Mouse (Mus musculus) lung, adult 2 months (tissue): ENCODE results near the gene Uba52. TPM values are rescaled to one million over a fixed set of nuclear protein-coding genes. Genes with fewer than 3 reads are reported as not detected.

Experiments
- DNase-seq: peaks from one replicate; pipeline ENCODE4 v3.0.0; 2022
- H3K4me1 ChIP-seq: fragments of 200-500 bp; 2 replicates; pipeline ENCODE4 v1.6.1; 2011; ENCODE audit warnings: low read length; ENCODE audit not compliant: control insufficient read depth, insufficient read depth
- H3K4me3 ChIP-seq: fragments of 200-500 bp; replicated peaks from 2 replicates; pipeline ENCODE3; 2011; ENCODE audit warnings: low read depth, mild to moderate bottlenecking, control low read depth, low read length; ENCODE audit errors: extremely low read depth
- CTCF ChIP-seq: fragments of 200-500 bp; IDR thresholded peaks from 2 replicates; pipeline ENCODE4 v1.5.1; 2011; ENCODE audit warnings: mild to moderate bottlenecking, low read length, control low read depth; ENCODE audit not compliant: insufficient read depth
- POLR2A ChIP-seq: fragments of 200-500 bp; IDR thresholded peaks from 2 replicates; pipeline ENCODE4 v1.6.1; 2011; ENCODE audit warnings: low read depth, mild to moderate bottlenecking, control low read depth, low read length, borderline replicate concordance; ENCODE audit errors: extremely low read depth
- WGBS: fragments of 180-500 bp; shearing (Covaris S2); methylation state at CpG from one replicate; pipeline ENCODE4 v1.1.7; 2018; 5-methylcytosine and 5-hydroxymethylcytosine counted together
- polyA plus RNA-seq: library from polyadenylated mRNA; depleted of rRNA; stranded (reverse); fragments of >200 nt; gene quantifications from 2 replicates; pipeline ENCODE4 v1.2.3, GENCODE M21; 2012; rRNA removed

The Uba52 gene
- polyA plus RNA-seq, result 370 and 371 TPM in 2 replicates

DNA sequence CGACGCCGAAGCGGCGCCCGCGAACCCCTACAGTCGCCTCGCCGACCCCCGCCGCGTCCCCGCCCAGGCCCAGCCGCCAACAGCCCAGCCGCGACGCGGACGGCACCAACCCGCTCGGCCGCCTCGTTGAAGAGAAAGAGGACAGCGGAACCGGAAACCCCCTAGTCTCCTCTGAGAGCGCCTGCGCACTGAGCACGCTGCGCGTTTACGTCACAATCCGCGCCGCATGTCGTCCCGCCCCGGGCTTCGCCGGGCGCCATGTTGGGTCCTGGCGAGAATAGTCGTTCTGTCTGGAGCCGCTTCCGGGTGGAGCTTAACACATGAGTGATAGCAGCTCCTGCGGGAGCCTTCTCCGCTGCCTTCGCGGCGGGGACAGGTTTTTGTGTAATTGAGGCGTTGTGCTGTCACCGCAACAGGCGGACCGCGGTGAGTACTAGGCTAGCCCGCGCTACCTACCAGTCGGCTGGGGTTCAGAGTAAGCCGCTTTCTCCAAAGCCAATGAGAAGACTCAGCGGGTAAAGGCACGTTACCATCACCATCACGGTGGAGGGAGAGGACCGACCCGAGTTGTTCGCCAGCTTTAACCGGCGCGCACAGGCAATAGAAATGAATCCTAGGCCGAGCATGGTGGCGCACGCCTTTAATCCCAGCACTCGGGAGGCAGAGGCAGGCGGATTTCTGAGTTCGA lies at the start of gene Uba52:
Uba52 (minus strand) TSS at position 574 of the 688 bp plus-strand sequence.
- peak; percentile 96 for DNase-seq
- Histone ChIP-seq H3K4me1 (peaks cover 18% of the 10 kb centered on the region), H3K4me3 (peak within 1 kb of the TSS; percentile 98)
- peak; percentile 81; the same call in 1 of the 2 replicates for TF ChIP-seq POLR2A
- TF ChIP-seq CTCF, result no peak
- under 1% methylated on average over 74 of the region's 74 CpGs for WGBS

- TF ChIP-seq CTCF (peak; percentile 61), POLR2A (no peak)
- no peak for DNase-seq
- Histone ChIP-seq H3K4me1 (peaks cover 47% of the 10 kb centered on the region), H3K4me3 (no peak overlapping the region)
- WGBS, result 19% methylated on average over 2 of the region's 2 CpGs
Observed at GRCm38 (mm10) chr8:70560096-70560495, 49.5 kb upstream of the Uba52 start.

DNA sequence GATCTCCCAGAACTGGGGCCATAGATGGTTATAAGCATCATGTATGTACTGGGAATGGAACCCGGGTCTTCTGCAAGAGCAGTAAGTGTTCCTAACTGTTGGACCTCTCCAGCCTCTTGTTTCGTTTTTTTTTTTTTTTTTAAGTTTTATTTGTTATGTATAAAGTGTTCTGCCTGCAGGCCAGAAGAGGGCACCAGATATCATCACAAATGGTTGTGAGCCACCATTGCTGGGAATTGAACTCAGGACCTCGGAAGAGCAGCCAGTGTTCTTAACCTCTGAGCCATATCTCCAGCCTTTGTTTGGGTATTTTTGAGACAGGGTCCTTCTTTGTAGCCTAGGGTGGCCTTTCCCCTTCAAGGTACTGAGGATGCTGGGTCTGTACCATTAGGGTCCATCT lies 48.4 kb upstream of the Uba52 start:
- peaks cover 37% of the 10 kb centered on the region for H3K4me1 ChIP-seq
- WGBS, result 58% methylated on average over 3 of the region's 3 CpGs
- no peak for DNase-seq
- no peak for TF ChIP-seq POLR2A
- no peak for TF ChIP-seq CTCF
- H3K4me3 ChIP-seq, result no peak overlapping the region

GRCm38 (mm10) chr8:70558334-70558733 lies 47.7 kb upstream of the Uba52 start:
- peaks cover 43% of the 10 kb centered on the region for H3K4me1 ChIP-seq
- WGBS, result 29% methylated on average over 4 of the region's 4 CpGs
- no peak overlapping the region for H3K4me3 ChIP-seq
- TF ChIP-seq CTCF (0 out of 2 replicates have a peak, but pooled peaks have one; percentile 2), POLR2A (no peak)
- DNase-seq, result no peak

DNA sequence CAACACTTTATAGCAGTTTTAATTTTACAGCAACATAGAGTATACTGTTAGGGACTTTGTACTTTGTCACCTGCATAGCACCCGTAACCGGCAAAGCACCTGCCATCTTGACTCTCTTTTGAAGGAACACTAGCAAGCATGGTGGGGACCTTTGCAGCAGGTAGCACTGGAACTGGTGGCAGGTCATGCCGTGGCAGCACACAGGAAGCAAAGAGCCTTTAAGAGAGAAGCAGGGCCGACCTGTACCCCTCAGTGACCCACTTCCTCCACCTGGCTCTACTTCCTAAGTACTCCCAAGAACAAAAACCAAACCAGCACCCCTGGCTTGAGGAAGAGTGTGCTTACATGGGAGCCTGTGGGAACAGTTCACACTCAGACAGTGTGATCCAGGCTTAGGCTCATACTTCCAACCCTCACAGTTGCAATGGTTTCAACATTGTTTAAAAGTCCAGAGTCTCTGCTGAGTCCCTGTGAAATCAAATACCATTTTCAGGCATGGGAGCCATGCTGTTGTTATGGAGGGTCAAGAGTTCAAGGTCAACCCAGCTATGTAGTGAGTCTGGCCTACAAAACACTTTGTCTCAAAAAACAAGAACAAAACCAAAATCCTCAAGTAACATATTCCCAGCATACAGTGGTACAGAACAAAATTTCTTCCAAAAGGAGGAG lies 44.6 kb upstream of the Uba52 start:
- H3K4me1 ChIP-seq, result peaks cover 42% of the 10 kb centered on the region
- TF ChIP-seq POLR2A (no peak), CTCF (no peak)
- WGBS, result 76% methylated on average over 4 of the region's 4 CpGs
- DNase-seq, result no peak
- H3K4me3 ChIP-seq, result no peak overlapping the region

DNA sequence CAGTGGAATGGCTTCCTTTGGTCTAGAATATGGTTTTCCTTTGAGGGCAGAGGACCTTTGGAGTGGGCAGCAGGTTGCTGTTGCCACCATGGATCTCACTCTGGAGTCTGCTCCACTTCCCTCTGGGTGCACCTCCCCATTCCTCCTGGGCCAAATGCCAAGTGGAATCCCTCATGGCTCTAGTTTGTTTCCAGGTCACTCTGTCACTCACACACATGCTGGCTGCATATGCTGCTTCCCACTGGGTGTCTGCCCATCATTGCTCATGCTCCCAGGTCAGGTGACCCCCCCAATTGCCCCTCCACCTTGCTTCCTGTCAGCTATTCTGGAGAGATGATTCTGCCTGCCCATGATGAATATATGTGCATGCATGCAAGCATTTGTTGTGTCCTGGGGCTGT lies 43.1 kb upstream of the Uba52 start:
- no peak overlapping the region for H3K4me3 ChIP-seq
- TF ChIP-seq POLR2A (no peak), CTCF (no peak)
- no peak for DNase-seq
- peaks cover 36% of the 10 kb centered on the region for H3K4me1 ChIP-seq

DNA sequence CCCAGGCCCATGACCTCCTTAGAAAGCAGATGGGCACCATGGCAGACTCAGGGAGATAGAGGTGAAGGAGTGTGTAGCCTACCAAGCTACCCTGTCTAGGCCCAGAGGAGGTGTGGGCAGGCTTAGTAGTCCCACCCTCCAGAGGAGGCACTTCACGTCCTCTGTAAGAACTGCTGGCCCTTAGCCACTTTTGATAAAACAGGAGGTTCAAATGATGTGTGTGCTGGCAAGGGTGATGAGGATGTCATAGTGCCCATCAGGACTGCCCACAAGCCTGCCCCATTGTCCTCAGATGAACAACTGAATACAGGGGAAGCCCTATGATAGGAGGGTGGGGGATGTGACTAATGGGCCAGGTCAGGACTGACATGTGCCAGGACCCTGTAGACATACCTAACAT lies 42.2 kb upstream of the Uba52 start:
- TF ChIP-seq POLR2A (no peak), CTCF (no peak)
- Histone ChIP-seq H3K4me1 (peaks cover 35% of the 10 kb centered on the region), H3K4me3 (no peak overlapping the region)
- 21% methylated on average over 1 of the region's 1 CpGs for WGBS
- no peak for DNase-seq

DNA sequence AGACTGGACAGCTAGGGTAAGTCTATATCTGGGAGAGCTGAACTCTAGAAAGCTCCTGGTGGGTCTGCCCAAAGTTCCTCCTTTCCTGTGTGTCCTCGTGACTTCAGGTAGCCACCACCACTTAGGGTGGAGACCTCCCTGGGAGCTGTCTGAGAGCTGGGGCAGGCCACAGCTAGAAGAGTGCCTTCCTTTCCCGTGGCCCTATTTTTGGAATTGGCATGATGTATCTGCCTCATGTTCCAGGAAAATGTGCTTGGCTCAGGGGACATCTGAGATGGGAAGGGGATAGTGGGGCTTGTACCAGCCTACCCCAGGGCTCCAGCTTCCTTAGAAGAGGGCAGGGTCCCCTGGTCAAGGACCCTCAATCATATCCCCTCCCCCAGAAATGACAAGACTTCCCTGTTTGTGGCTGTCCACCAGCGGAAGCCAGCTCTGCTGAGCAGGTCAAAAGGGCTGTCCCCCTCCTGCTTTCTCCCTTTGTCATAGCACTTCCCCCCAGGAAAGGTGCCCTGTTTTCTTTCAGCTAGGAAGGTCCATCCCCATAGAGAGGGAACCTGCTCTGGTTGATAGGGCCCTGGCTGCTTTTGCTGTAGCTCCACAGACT lies 41.1 kb upstream of the Uba52 start:
- WGBS, result 16% methylated on average over 3 of the region's 3 CpGs
- no peak for DNase-seq
- no peak overlapping the region for H3K4me3 ChIP-seq
- TF ChIP-seq CTCF (no peak), POLR2A (no peak)
- peaks cover 35% of the 10 kb centered on the region for H3K4me1 ChIP-seq

GRCm38 (mm10) chr8:70549412-70550184 lies 39.0 kb upstream of the Uba52 start:
- Histone ChIP-seq H3K4me1 (peaks cover 40% of the 10 kb centered on the region), H3K4me3 (no peak overlapping the region)
- DNase-seq, result no peak
- 86% methylated on average over 10 of the region's 10 CpGs for WGBS
- TF ChIP-seq POLR2A, result no peak
- TF ChIP-seq CTCF, result no peak

GRCm38 (mm10) chr8:70547762-70548161 lies 37.2 kb upstream of the Uba52 start:
- TF ChIP-seq CTCF, result no peak
- TF ChIP-seq POLR2A, result no peak
- WGBS, result 79% methylated on average over 6 of the region's 6 CpGs

More at GRCm38 (mm10) chr8:70547762-70548161, 37.2 kb upstream of the Uba52 start:
- H3K4me1 ChIP-seq, result peaks cover 35% of the 10 kb centered on the region
- no peak overlapping the region for H3K4me3 ChIP-seq
- DNase-seq, result no peak
